Mouse (Mus musculus) ES-E14 (cell line): ENCODE data around the gene B3gntl1. TPM values are rescaled to one million over a fixed set of nuclear protein-coding genes. Genes with fewer than 3 reads are reported as not detected.

Source experiments
- DNase-seq: peaks from one replicate; pipeline ENCODE4 v3.0.0-alpha.2; 2013; ENCODE audit warnings: low read depth, low spot score
- H3K27ac ChIP-seq: 2 replicates; pipeline ENCODE4 v1.5.1; 2012; ENCODE audit warnings: low read depth, mild to moderate bottlenecking, low read length, moderate library complexity, mixed read lengths; ENCODE audit not compliant: poor library complexity, insufficient read depth, severe bottlenecking
- H3K36me3 ChIP-seq: 2 replicates; pipeline ENCODE4 v1.6.1; 2012; ENCODE audit warnings: mild to moderate bottlenecking, low read length, moderate library complexity, mixed read lengths; ENCODE audit not compliant: control insufficient read depth, poor library complexity, insufficient read depth, severe bottlenecking
- H3K4me1 ChIP-seq, 2 experiments: fragments of 150-350 bp in 1 of 2; sonication (generic) in 1 of 2; 2 replicates each; pipeline ENCODE4 v1.6.1; 2012; ENCODE audit warnings: low read length in 2 of 2, mild to moderate bottlenecking in 1 of 2, mixed read lengths in 1 of 2; ENCODE audit not compliant: control insufficient read depth in 2 of 2, insufficient read depth in 2 of 2, poor library complexity in 1 of 2
- H3K4me3 ChIP-seq, 2 experiments: fragments of 150-350 bp in 1 of 2; sonication (generic) in 1 of 2; 2 replicates each; pipeline ENCODE4 v1.5.1; 2012; ENCODE audit warnings: low read length in 2 of 2, low read depth in 1 of 2, mild to moderate bottlenecking in 1 of 2, mixed read lengths in 1 of 2; ENCODE audit not compliant: insufficient read depth in 1 of 2, poor library complexity in 1 of 2, severe bottlenecking in 1 of 2
- H3K9ac ChIP-seq: 2 replicates; pipeline ENCODE4 v1.6.1; 2012; ENCODE audit warnings: low read depth, mild to moderate bottlenecking, low read length, mixed read lengths; ENCODE audit not compliant: poor library complexity, insufficient read depth, severe bottlenecking
- H3K9me3 ChIP-seq: fragments of 150-350 bp; sonication (generic); 2 replicates; pipeline ENCODE4 v1.6.1; 2012; ENCODE audit warnings: low read depth, mild to moderate bottlenecking, low read length; ENCODE audit not compliant: control insufficient read depth, insufficient read depth
- CHD2 ChIP-seq: IDR thresholded peaks from 2 replicates; pipeline ENCODE4 v1.6.1; 2014; ENCODE audit warnings: mild to moderate bottlenecking, low read depth, low read length, inconsistent platforms
- HCFC1 ChIP-seq: IDR thresholded peaks from 2 replicates; pipeline ENCODE4 v1.6.1; 2012; ENCODE audit warnings: low read length, inconsistent platforms, borderline replicate concordance; ENCODE audit not compliant: insufficient read depth
- MAFK ChIP-seq: IDR thresholded peaks from 2 replicates; pipeline ENCODE4 v1.6.1; 2014; ENCODE audit warnings: mild to moderate bottlenecking, low read depth, low read length, inconsistent platforms; ENCODE audit not compliant: insufficient read depth
- ZC3H11A ChIP-seq: IDR thresholded peaks from 2 replicates; pipeline ENCODE4 v1.6.1; 2012; ENCODE audit warnings: low read depth, mild to moderate bottlenecking, inconsistent platforms, low read length, borderline replicate concordance
- ZNF384 ChIP-seq: IDR thresholded peaks from 2 replicates; pipeline ENCODE4 v1.6.1; 2012; ENCODE audit warnings: low read depth, low read length, inconsistent platforms
- in situ Hi-C, 2 experiments: fragments of 600-800 bp; cut with MboI; formaldehyde crosslinking; loops; one replicate each; pipeline ENCODE4 v1.15.1; 2025; ENCODE audit warnings: low sequenced_read_pairs in 2 of 2, inconsistent platforms in 1 of 2; ENCODE audit not compliant: unreplicated experiment in 2 of 2
- total RNA-seq: library from RNA; depleted of rRNA; stranded (reverse); fragments of 300-350 nt; gene quantifications from 2 replicates; pipeline ENCODE4 v1.2.3, GENCODE M21; 2012

Gene B3gntl1
- total RNA-seq, 1 experiment, result 13.2 TPM

DNA sequence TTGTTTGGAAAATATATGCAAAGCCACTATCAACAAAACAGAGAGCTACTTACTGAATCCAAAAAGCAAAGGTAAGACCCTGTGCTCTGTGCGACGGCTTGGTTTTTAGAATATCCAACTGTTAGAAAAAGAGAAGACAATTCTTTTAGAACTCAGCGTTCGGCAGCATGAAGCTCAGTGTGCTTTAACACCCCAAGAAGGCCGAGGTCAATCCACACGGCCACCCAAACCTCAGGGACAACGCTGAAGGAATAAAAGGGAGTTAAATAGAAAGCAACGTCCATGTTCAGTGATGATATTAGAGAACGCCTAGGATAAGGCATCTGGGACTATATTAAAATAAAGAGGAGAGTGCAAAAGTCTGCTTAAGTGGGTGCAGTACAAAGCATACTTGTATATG lies 21.4 kb downstream of the B3gntl1 start:
- no peak overlapping the region for H3K4me3 ChIP-seq
- H3K9ac ChIP-seq, result no peak overlapping the region
- no peak overlapping the region for H3K27ac ChIP-seq
- TF ChIP-seq CHD2 (no peak), ZNF384 (no peak), ZC3H11A (no peak), MAFK (no peak), HCFC1 (no peak)
- in situ Hi-C loops, result no loop called here
- peaks cover 15% of the 10 kb centered on the region; the same call in 1 of the 2 replicates for H3K36me3 ChIP-seq
- no peaks in the 10 kb centered on the region for H3K9me3 ChIP-seq
- H3K4me1 ChIP-seq, result no peaks in the 10 kb centered on the region
- DNase-seq, result no peak

DNA sequence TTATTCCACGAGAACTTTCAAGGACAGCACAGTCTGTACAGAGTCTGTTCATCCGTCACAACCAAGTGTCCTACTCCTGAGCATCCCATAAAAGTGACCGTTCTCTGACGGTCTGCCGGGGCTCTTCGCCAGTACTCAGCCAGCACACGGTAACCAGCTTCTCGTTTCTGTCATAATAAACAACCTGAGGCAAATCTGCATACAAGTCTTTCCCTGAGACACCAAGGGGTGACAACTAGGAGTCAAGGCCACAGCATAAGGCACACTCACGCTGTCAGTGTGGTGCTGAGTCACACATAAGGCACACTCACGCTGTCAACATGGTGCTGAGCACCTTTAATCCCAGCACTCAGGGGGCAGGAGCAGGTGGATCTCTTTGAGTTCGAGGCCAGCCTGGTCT lies 22.3 kb downstream of the B3gntl1 start:
- Histone ChIP-seq H3K9me3 (no peaks in the 10 kb centered on the region), H3K4me3 (no peak overlapping the region), H3K27ac (no peak overlapping the region), H3K9ac (no peak overlapping the region), H3K36me3 (peaks cover 15% of the 10 kb centered on the region; the same call in 1 of the 2 replicates), H3K4me1 (no peaks in the 10 kb centered on the region)
- TF ChIP-seq HCFC1, result no peak
- no peak for TF ChIP-seq ZC3H11A
- TF ChIP-seq ZNF384, result no peak
- TF ChIP-seq CHD2, result no peak
- no peak for TF ChIP-seq MAFK
- DNase-seq, result no peak
- in situ Hi-C loops, result no loop called here

DNA sequence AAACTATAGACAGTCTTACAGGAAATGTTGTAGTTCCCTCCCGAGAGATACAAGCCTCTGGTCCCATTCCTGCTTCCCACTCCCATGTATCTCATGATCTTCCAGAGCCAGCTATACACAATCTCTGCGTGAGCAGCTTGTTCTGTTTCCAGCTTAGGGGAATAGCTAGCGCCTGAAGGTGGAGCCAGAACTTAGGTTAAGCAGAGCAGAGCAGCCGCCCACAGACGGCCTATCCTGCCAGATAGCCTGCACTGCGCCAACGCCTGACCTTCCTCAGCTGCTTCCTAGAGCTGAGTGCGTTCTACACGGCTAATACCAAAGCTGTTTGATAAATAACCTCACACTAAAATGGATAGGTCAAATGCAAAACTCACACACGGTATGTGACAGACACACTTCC lies 23.1 kb downstream of the B3gntl1 start:
- no peak for DNase-seq
- TF ChIP-seq ZNF384, result no peak
- TF ChIP-seq MAFK, result no peak
- in situ Hi-C loops, result no loop called here

GRCm38 (mm10) chr11:121648166-121648565 lies 24.8 kb downstream of the B3gntl1 start:
- no peak for DNase-seq

More for the DNA sequence above, 23.1 kb downstream of the B3gntl1 start:
- Histone ChIP-seq H3K4me1 (no peaks in the 10 kb centered on the region), H3K27ac (no peak overlapping the region), H3K9me3 (no peaks in the 10 kb centered on the region), H3K36me3 (peaks cover 15% of the 10 kb centered on the region; the same call in 1 of the 2 replicates), H3K4me3 (no peak overlapping the region), H3K9ac (no peak overlapping the region)

DNA sequence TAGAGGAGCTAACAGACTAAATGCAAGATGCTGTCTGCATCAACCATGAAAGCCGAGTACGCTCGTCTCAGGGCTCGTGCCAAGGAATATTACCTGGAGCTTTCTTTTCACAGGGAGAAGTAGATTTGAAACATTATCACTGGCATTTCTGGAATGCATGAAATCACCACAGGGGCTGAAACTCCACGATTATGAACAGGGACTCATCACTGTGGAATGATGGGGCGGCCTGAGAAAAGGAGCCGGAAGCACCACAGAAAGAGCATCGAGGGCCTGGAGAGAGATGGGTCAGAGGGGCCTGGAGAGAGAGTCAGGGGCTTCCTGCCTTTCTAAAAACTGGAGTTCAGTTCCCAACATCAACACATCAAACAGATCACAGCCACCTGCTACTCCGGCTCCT lies 25.6 kb downstream of the B3gntl1 start:
- Histone ChIP-seq H3K36me3 (peaks cover 17% of the 10 kb centered on the region; the same call in 1 of the 2 replicates), H3K4me1 (peaks cover 0 to 2% of the 10 kb centered on the region in 2 experiments; a peak in 1 of 4 replicates), H3K9me3 (no peaks in the 10 kb centered on the region), H3K9ac (no peak overlapping the region), H3K4me3 (no peak overlapping the region), H3K27ac (no peak overlapping the region)
- no peak for TF ChIP-seq HCFC1
- no peak for TF ChIP-seq MAFK
- TF ChIP-seq ZC3H11A, result no peak
- TF ChIP-seq ZNF384, result no peak
- TF ChIP-seq CHD2, result no peak
- no peak for DNase-seq
- in situ Hi-C loops, result no loop called here

More at GRCm38 (mm10) chr11:121648166-121648565, 24.8 kb downstream of the B3gntl1 start:
- Histone ChIP-seq H3K4me1 (no peaks in the 10 kb centered on the region), H3K9me3 (no peaks in the 10 kb centered on the region), H3K27ac (no peak overlapping the region; the same call in 1 of the 2 replicates), H3K4me3 (no peak overlapping the region), H3K36me3 (peaks cover 17% of the 10 kb centered on the region; the same call in 1 of the 2 replicates), H3K9ac (no peak overlapping the region)
- TF ChIP-seq ZNF384 (no peak), ZC3H11A (no peak), MAFK (no peak), CHD2 (no peak), HCFC1 (no peak)
- in situ Hi-C loops, result no loop called here
